Mouse (Mus musculus) hindbrain, embryonic 10.5 days (tissue): ENCODE data around the gene Gm44596. TPM values are rescaled to one million over a fixed set of nuclear protein-coding genes. Genes with fewer than 3 reads are reported as not detected.
A peak's percentile ranks its signal among the peaks of the same experiment; 100 is the strongest.
"Not testable (repeated sequence)": the region's sequence is repeated elsewhere in the genome, so short reads cannot be mapped to it uniquely, and the experiment has no call there.

Source experiments
- DNase-seq: peaks from one replicate; pipeline ENCODE4 v3.0.0-alpha.2; 2017; ENCODE audit warnings: low spot score
- H3K27ac ChIP-seq: fragments of 300-500 bp; sonication (generic); 2 replicates; pipeline ENCODE4 v1.5.1; 2016; ENCODE audit warnings: mild to moderate bottlenecking, moderate library complexity
- H3K27me3 ChIP-seq: fragments of 300-500 bp; sonication (generic); 2 replicates; pipeline ENCODE4 v1.6.1; 2016; ENCODE audit warnings: mild to moderate bottlenecking; ENCODE audit not compliant: poor library complexity, insufficient read depth, severe bottlenecking
- H3K36me3 ChIP-seq: fragments of 300-500 bp; sonication (generic); 2 replicates; pipeline ENCODE4 v1.6.1; 2016; ENCODE audit warnings: mild to moderate bottlenecking, moderate library complexity
- H3K4me1 ChIP-seq: fragments of 300-500 bp; sonication (generic); replicated peaks from 2 replicates; pipeline ENCODE4 v1.6.1; 2016; ENCODE audit warnings: mild to moderate bottlenecking
- H3K4me3 ChIP-seq: fragments of 300-500 bp; sonication (generic); 2 replicates; pipeline ENCODE4 v1.5.1; 2016; ENCODE audit warnings: mild to moderate bottlenecking, moderate library complexity
- H3K9me3 ChIP-seq: fragments of 300-500 bp; sonication (generic); 2 replicates; pipeline ENCODE4 v1.6.1; 2016; ENCODE audit warnings: mild to moderate bottlenecking, moderate library complexity
- WGBS: fragments of 180-500 bp; shearing (Covaris S2); methylation state at CpG from one replicate; pipeline ENCODE4 v1.1.7; 2016; 5-methylcytosine and 5-hydroxymethylcytosine counted together
- polyA plus RNA-seq: library from polyadenylated mRNA; unstranded; fragments of >200 nt; fragmentation: Nextera tagmentation; extraction: Ambion mirVana; gene quantifications from 2 replicates; pipeline ENCODE4 v1.2.1, GENCODE M21; 2016

Gene Gm44596
- polyA plus RNA-seq, 1 experiment from 2014 or later, result not detected

DNA sequence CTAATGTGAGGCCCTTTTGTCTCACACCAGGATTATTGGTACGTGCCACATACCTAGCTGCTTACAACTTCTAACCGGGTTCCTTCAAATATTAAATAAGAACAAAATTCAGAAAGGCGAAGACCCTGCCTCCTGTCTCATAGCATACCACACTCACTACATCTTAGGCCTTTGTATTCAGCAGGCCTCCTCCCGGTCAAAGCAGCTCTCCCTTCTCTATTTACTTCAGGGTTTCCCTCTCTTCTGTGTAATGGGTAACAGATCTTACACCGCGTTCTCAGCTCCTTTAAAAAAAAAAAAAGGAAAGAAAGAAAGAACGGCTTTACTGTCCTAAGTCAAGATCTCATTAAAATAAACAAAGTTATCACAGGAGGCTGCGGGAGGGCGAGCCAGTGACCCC lies 13.4 kb upstream of the Gm44596 start:
- no peak for DNase-seq
- 22% methylated on average over 9 of the region's 9 CpGs for WGBS
- Histone ChIP-seq H3K36me3 (peaks cover 47% of the 10 kb centered on the region), H3K4me1 (peaks cover 55% of the 10 kb centered on the region), H3K27me3 (no peaks in the 10 kb centered on the region), H3K27ac (peak overlapping the region; percentile 99), H3K9me3 (no peaks in the 10 kb centered on the region), H3K4me3 (peak overlapping the region; percentile 87)

GRCm38 (mm10) chr6:128362381-128363006 lies 12.8 kb upstream of the Gm44596 start, which contains the start of the genes Rhno1 and Foxm1:
Rhno1 (minus strand) TSS chr6:128362911.
Foxm1 (plus strand) TSS chr6:128362967.
- peaks cover 55% of the 10 kb centered on the region for H3K4me1 ChIP-seq
- no peaks in the 10 kb centered on the region for H3K27me3 ChIP-seq
- DNase-seq, result peak; percentile 89
- under 1% methylated on average over 76 of the region's 76 CpGs for WGBS
- H3K4me3 ChIP-seq, result peak within 1 kb of the TSS; percentile 87
- peak within 1 kb of the TSS; percentile 99 for H3K27ac ChIP-seq
- H3K9me3 ChIP-seq, result no peaks in the 10 kb centered on the region
- H3K36me3 ChIP-seq, result peaks cover 47% of the 10 kb centered on the region

DNA sequence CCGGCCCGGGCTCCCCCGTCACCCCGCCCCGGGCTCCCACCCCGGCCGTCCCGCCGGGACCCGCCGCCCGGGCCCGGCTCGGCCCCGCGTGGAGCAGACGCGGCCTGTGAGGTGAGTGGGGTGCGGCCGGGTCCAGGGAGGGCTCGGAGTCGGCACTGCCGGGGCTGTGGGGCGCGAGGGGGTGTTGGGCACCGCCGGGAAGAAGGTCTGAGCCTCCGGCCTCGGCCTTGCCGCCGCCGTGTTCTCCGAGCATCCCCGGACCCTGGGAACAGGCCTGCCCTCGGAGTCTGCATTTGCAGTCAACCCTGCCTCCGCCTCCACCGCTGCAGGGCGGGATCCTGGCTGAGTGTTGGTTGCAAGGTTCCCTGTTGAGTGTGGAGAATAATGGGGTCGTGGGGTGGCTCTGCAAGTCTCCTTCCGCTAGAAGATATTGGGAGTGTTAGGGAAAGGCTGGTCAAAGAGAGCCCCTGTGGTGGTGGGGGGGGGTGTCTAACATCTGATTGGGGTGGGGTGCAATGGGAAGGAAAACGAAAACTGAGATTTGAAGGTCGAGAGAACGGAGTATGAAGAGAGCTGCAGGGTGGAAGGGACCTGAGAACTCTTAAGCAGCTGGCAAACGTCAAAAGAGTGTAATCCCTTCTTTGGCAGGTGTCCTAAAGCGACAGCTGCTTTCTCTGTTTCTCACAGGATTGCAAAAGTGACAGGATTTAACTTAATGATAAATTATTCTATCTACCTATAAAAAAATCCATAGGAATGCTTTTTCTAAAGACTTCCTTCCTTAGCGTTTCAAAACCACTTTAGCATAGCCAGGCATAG lies 12.1 kb upstream of the Gm44596 start:
- H3K27me3 ChIP-seq, result no peaks in the 10 kb centered on the region
- peak overlapping the region; percentile 87 for H3K4me3 ChIP-seq
- no peaks in the 10 kb centered on the region for H3K9me3 ChIP-seq
- peaks cover 55% of the 10 kb centered on the region for H3K4me1 ChIP-seq
- H3K27ac ChIP-seq, result peak overlapping the region; percentile 99
- DNase-seq, result no peak
- WGBS, result 1% methylated on average over 46 of the region's 46 CpGs
- H3K36me3 ChIP-seq, result peaks cover 47% of the 10 kb centered on the region

GRCm38 (mm10) chr6:128364721-128365120 lies 10.6 kb upstream of the Gm44596 start:
- Histone ChIP-seq H3K4me3 (peak overlapping the region; percentile 32), H3K4me1 (peaks cover 50% of the 10 kb centered on the region), H3K9me3 (no peaks in the 10 kb centered on the region), H3K27ac (no peak overlapping the region), H3K27me3 (no peaks in the 10 kb centered on the region), H3K36me3 (peaks cover 54% of the 10 kb centered on the region)
- 76% methylated on average over 6 of the region's 6 CpGs for WGBS
- DNase-seq, result no peak

DNA sequence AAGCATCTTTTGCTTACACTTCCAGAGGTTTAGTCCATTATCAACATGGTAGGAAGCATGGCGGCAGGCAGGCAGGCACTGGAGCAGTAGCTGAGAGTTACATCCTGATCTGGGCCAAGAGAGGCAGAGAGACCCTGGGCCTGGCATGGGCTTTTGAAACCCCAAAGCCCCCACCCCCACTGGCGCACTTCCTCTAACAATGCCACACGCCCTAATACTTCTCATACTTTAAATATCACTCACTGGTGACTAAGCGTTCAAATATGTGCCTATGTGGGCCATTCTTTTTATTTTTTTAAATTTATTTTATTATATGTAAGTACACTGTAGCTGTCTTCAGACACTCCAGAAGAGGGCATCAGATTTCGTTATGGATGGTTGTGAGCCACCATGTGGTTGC lies 8.8 kb upstream of the Gm44596 start:
- no peak overlapping the region for H3K27ac ChIP-seq
- H3K27me3 ChIP-seq, result no peaks in the 10 kb centered on the region
- H3K4me1 ChIP-seq, result peaks cover 33% of the 10 kb centered on the region
- H3K9me3 ChIP-seq, result no peaks in the 10 kb centered on the region
- WGBS, result 92% methylated on average over 5 of the region's 5 CpGs
- DNase-seq, result no peak
- H3K36me3 ChIP-seq, result peaks cover 71% of the 10 kb centered on the region
- H3K4me3 ChIP-seq, result no peak overlapping the region

GRCm38 (mm10) chr6:128370040-128370439 lies 5.3 kb upstream of the Gm44596 start:
- DNase-seq, result no peak
- Histone ChIP-seq H3K9me3 (no peaks in the 10 kb centered on the region), H3K36me3 (peaks cover 100% of the 10 kb centered on the region), H3K27me3 (no peaks in the 10 kb centered on the region), H3K4me1 (peaks cover 29% of the 10 kb centered on the region), H3K4me3 (no peak overlapping the region), H3K27ac (no peak overlapping the region)
- whole genome bisulfite sequencing, result 95% methylated on average over 5 of the region's 5 CpGs

DNA sequence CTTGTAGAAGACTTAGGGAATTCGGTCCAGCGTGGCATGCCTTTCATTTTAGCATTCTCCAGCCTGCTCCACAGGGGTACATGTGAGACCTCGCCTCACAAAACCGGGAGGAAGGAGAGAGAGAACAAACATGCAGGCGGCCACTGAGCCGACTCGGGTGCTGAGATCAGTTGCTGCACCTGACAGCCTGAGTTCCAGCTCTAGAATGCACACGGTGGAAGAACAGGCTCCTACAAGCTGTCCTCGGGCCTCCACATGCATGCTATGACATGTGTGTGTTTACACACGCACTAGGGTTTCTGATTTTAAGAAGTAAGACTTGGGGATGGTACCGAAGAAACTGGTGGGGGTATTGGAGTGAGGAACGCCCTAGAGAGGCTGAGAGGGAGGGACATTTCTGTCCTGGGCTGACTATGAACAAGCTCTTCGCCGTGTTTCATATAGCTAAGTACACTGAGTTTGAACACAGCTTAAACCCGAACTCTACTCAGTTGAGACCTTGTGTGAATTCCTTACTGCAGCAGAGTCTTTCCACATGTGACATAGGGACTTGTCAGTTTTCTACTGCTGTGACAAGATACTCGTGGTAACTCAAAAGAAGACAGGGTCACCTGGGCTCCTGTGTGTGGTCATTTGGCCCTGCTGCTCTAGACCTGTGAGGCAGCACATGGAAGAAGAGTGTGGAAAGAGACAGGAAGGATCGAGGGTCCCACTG lies 1.2 kb downstream of the Gm44596 start:
- Histone ChIP-seq H3K27me3 (no peaks in the 10 kb centered on the region), H3K36me3 (peaks cover 62% of the 10 kb centered on the region), H3K27ac (no peak overlapping the region), H3K4me3 (no peak overlapping the region), H3K4me1 (peaks cover 28% of the 10 kb centered on the region), H3K9me3 (no peaks in the 10 kb centered on the region)
- DNase-seq, result no peak
- WGBS, result 92% methylated on average over 17 of the region's 17 CpGs

GRCm38 (mm10) chr6:128379636-128380035 lies 4.3 kb downstream of the Gm44596 start:
- no peak overlapping the region for H3K27ac ChIP-seq
- no peaks in the 10 kb centered on the region for H3K27me3 ChIP-seq
- no peaks in the 10 kb centered on the region for H3K9me3 ChIP-seq
- peaks cover 10% of the 10 kb centered on the region for H3K4me1 ChIP-seq
- DNase-seq, result no peak
- peaks cover 31% of the 10 kb centered on the region for H3K36me3 ChIP-seq
- WGBS, result 84% methylated on average over 16 of the region's 16 CpGs
- H3K4me3 ChIP-seq, result no peak overlapping the region

DNA sequence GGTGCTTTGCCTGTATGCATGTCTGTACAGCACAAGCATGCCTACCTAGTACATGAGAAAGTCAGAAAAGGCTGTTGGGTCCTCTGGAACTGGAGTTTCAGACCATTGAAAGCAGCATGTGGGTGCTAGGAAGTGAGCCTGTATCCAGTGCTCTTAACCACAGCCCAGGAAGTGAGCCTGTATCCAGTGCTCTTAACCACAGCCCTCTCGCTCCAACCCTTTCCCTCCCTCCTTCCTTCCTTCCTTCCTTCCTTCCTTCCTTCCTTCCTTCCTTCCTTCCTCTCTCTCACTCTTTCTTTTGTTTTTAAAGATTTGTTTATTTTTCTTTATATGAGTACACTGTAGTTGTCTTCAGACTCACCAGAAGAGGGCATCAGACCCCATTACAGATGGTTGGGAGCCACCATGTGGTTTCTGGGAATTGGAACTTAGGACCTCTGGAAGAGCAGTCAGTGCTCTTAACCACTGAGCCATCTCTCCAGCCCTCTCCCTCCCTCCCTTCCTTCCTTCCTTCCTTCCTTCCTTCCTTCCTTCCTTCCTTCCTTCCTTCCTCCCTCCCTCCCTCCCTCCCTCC lies 5.4 kb downstream of the Gm44596 start:
- H3K27me3 ChIP-seq, H3K4me3 ChIP-seq, H3K4me1 ChIP-seq, H3K27ac ChIP-seq, DNase-seq, H3K9me3 ChIP-seq: not testable (repeated sequence)
- WGBS, result 81% methylated on average over 1 of the region's 1 CpGs
- H3K36me3 ChIP-seq, result peaks cover 24% of the 10 kb centered on the region

DNA sequence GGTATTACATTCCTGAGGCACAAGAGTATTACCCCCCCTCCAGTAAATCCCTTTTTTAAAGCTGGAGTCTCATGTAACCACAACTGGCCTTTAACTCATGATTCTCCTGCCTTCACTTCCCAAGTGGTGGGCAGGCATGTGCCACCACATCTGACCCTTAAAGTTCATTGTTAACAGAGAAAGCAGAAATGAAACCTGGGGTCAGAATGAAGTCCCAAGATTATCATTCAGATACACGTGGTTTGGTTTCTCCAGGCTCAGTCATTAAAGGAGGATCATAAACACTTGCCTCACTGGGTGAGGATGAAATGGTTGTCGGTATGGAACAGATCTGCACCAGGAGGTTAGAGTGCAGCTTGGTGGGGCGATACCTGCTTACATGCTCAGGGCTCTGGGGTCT lies 6.0 kb downstream of the Gm44596 start:
- Histone ChIP-seq H3K27me3 (no peaks in the 10 kb centered on the region), H3K36me3 (peaks cover 18% of the 10 kb centered on the region), H3K27ac (no peak overlapping the region), H3K4me1 (no peaks in the 10 kb centered on the region), H3K4me3 (no peak overlapping the region), H3K9me3 (no peaks in the 10 kb centered on the region)
- WGBS, result 79% methylated on average over 3 of the region's 3 CpGs
- no peak for DNase-seq

GRCm38 (mm10) chr6:128383752-128384151 lies 8.4 kb downstream of the Gm44596 start:
- no peaks in the 10 kb centered on the region for H3K36me3 ChIP-seq
- H3K27me3 ChIP-seq, result no peaks in the 10 kb centered on the region
- H3K4me1 ChIP-seq, result no peaks in the 10 kb centered on the region
- WGBS, result 79% methylated on average over 7 of the region's 7 CpGs
- no peak for DNase-seq
- no peaks in the 10 kb centered on the region for H3K9me3 ChIP-seq
- H3K4me3 ChIP-seq, result no peak overlapping the region
- no peak overlapping the region for H3K27ac ChIP-seq

DNA sequence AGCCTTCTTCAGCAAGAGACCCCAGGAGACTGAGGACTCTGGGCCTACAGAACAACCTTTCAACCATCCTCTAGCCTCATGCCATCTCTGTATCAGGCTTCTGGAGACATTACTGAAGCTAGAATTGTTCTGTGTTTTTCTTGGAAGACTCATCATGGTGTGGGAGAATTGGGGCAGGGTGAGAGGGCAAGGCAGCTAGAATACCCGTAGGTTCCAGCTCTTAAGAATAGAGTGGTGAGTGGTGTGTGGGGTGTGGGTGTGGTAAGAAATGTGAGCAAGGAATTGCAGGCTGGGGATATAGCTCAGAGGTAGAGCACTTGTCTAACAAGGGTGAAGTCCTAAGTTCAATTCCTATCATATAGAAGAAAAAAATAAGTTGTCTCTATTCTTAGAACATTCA lies 9.7 kb downstream of the Gm44596 start:
- H3K27me3 ChIP-seq, result no peaks in the 10 kb centered on the region
- DNase-seq, result no peak
- WGBS, result 85% methylated on average over 1 of the region's 1 CpGs

More for the DNA sequence above, 9.7 kb downstream of the Gm44596 start:
- no peak overlapping the region for H3K27ac ChIP-seq
- no peaks in the 10 kb centered on the region for H3K4me1 ChIP-seq
- H3K36me3 ChIP-seq, result no peaks in the 10 kb centered on the region
- H3K9me3 ChIP-seq, result no peaks in the 10 kb centered on the region
- H3K4me3 ChIP-seq, result no peak overlapping the region
